Mouse (Mus musculus) kidney, adult 2 months (tissue): ENCODE data around the gene Ell2. TPM values are rescaled to one million over a fixed set of nuclear protein-coding genes. Genes with fewer than 3 reads are reported as not detected.

Source experiments
- DNase-seq: peaks from one replicate; pipeline ENCODE4 v3.0.0; 2021
- H3K27ac ChIP-seq: fragments of 200-500 bp; 2 replicates; pipeline ENCODE4 v1.5.1; 2012; ENCODE audit warnings: low read depth, low read length, control low read depth, inconsistent platforms; ENCODE audit not compliant: insufficient read depth
- H3K27me3 ChIP-seq: fragments of 200-500 bp; replicated peaks from 2 replicates; pipeline ENCODE4 v1.6.1; 2012; ENCODE audit warnings: mild to moderate bottlenecking, moderate library complexity, low read length, inconsistent platforms; ENCODE audit not compliant: control insufficient read depth, insufficient read depth
- H3K36me3 ChIP-seq: fragments of 200-500 bp; 2 replicates; pipeline ENCODE4 v1.6.1; 2012; ENCODE audit warnings: mild to moderate bottlenecking, moderate library complexity, low read length, inconsistent platforms; ENCODE audit not compliant: control insufficient read depth, insufficient read depth
- H3K4me1 ChIP-seq: fragments of 200-500 bp; 2 replicates; pipeline ENCODE4 v1.6.1; 2011; ENCODE audit warnings: low read length; ENCODE audit not compliant: control insufficient read depth, insufficient read depth
- H3K4me3 ChIP-seq: fragments of 200-500 bp; 2 replicates; pipeline ENCODE4 v1.5.1; 2011; ENCODE audit warnings: mild to moderate bottlenecking, low read depth, low read length, control low read depth; ENCODE audit not compliant: insufficient read depth
- CTCF ChIP-seq: fragments of 200-500 bp; conservative IDR thresholded peaks from 2 replicates; pipeline ENCODE4 v1.5.1; 2011; ENCODE audit warnings: low read depth, mild to moderate bottlenecking, control low read depth, low read length, moderate library complexity, mixed read lengths; ENCODE audit not compliant: insufficient read depth, insufficient read length
- POLR2A ChIP-seq: fragments of 200-500 bp; IDR thresholded peaks from one replicate; pipeline ENCODE4 v1.6.1; 2011; ENCODE audit warnings: low read depth, low read length, control low read depth
- WGBS: fragments of 180-500 bp; shearing (Covaris S2); methylation state at CpG from one replicate; pipeline ENCODE4 v1.1.7; 2018; 5-methylcytosine and 5-hydroxymethylcytosine counted together
- polyA plus RNA-seq: library from polyadenylated mRNA; depleted of rRNA; stranded (reverse); fragments of >200 nt; gene quantifications from 2 replicates; pipeline ENCODE4 v1.2.3, GENCODE M21; 2012

Gene Ell2
- polyA plus RNA-seq, 1 experiment = 8.2 TPM

DNA sequence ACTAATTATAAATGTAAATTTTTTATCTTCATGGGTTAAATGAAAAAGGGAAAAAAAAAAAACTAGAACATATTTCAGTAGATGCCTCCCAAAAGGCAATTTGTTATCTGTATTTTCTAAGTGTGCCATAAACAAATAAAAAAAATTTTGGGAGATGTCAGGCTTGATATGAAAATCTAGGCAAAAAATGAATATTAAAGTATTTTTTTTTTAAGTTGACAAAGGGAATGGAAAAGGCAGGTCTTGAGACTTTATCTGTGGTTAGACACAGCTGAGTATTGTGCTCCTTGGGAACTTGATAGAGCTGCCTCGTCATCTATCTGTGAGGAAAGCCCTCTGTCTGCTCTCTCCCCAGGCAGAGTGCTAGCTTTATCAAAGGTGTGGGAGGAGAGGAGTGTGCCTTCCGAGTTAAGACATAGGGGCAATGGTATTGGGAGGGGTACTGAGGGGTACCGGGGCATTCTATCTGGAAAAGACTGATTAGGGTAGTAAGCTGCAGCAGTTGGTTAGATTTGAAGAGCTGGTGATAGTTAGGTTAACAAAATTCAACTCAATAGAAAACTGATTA lies 27.1 kb downstream of the Ell2 start:
- WGBS = 83% methylated on average over 3 of the region's 3 CpGs
- Histone ChIP-seq H3K27me3 (no peaks in the 10 kb centered on the region), H3K27ac (no peak overlapping the region), H3K36me3 (no peaks in the 10 kb centered on the region), H3K4me1 (0 out of 2 replicates have a peak, but pooled peaks cover 5% of the 10 kb centered on the region), H3K4me3 (no peak overlapping the region)
- TF ChIP-seq CTCF (no peak), POLR2A (no peak)
- DNase-seq = no peak

DNA sequence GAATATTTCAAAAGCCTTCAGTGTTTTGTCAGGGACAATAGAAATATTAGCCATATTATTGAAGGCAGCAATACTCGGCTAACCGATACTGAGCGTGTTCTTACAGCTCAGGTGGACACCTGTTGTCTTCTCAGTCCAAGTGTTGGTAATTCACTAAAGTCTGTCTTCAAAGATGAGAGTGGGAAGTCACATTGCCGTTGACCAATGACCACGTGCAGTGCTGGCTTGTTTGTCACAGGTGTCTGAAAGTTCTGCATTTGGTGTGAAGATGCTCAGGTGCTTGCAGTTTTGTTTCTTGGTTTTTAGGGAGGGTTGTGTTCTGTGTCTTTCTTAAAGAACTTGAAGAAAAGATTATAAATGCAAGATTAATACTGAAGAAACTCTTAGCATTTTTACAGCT lies 27.7 kb downstream of the Ell2 start:
- H3K4me1 ChIP-seq = 0 out of 2 replicates have a peak, but pooled peaks cover 5% of the 10 kb centered on the region
- DNase-seq = no peak
- no peaks in the 10 kb centered on the region for H3K36me3 ChIP-seq
- no peak overlapping the region for H3K27ac ChIP-seq
- whole genome bisulfite sequencing = 91% methylated on average over 5 of the region's 5 CpGs
- no peaks in the 10 kb centered on the region for H3K27me3 ChIP-seq
- no peak overlapping the region for H3K4me3 ChIP-seq
- TF ChIP-seq POLR2A (no peak), CTCF (no peak)

DNA sequence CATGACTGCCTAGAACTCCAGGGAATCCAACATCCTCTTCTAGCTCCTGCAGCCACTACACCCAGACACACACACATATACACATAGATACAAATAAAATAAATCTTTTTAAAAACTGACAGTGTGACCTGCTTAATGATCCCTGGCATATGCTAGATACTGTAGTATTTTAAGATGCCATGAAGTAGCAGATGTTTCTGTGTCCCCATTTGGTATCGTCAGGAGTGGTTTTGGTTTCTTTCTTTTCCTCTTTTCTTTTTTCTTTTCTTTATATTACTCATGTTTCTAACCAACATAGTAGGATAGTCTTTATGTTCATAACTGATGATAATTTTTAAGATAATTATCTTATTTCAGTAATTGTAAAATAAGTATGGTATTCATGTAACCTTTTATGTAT lies 29.0 kb downstream of the Ell2 start:
- no peak overlapping the region for H3K4me3 ChIP-seq
- WGBS = 88% methylated on average over 1 of the region's 1 CpGs

DNA sequence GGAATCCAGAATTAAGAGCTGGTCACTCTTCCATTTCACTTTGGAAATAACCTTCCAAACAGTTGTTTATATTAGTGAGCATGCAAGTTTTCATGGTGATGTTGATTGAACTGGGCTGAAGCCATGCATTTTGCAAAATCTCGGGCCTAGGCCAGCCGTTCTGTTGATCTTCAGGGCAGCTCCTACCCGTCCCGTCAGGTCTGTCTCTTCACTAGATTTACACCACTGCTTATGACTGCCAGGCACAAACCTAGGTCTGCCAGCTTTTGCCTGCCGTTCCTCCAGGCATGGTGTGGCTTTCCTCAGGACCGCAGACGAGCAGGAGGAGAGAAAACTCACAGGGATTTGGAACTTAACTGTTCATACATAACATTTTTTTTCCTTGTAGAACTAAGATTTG lies 31.4 kb downstream of the Ell2 start:
- no peak for DNase-seq
- Histone ChIP-seq H3K27ac (no peak overlapping the region), H3K4me3 (no peak overlapping the region), H3K4me1 (0 out of 2 replicates have a peak, but pooled peaks cover 3% of the 10 kb centered on the region), H3K27me3 (no peaks in the 10 kb centered on the region), H3K36me3 (no peaks in the 10 kb centered on the region)
- TF ChIP-seq CTCF = no peak
- TF ChIP-seq POLR2A = no peak
- WGBS = 49% methylated on average over 7 of the region's 7 CpGs

More for the DNA sequence above, 29.0 kb downstream of the Ell2 start:
- no peak for TF ChIP-seq POLR2A
- TF ChIP-seq CTCF = no peak
- Histone ChIP-seq H3K27me3 (no peaks in the 10 kb centered on the region), H3K27ac (no peak overlapping the region), H3K36me3 (no peaks in the 10 kb centered on the region), H3K4me1 (0 out of 2 replicates have a peak, but pooled peaks cover 3% of the 10 kb centered on the region)
- no peak for DNase-seq

DNA sequence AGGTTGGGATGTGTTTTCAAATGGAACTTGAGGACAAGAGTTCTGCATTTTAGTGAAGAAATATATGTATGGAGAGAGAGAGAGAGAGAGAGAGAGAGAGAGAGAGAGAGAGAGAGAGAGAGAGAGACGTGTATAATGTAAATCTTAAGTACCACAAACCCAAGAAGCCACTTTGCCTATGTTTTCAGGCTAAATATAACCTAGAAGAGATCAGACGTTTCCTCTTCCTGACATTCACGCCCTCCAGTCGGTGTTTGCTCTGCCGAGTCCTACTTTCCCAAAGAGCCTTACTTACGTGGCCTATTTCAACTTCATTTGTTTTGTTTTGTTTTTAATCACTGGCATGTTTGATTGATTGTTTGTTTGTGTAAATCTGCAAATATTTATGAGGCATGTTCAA lies 32.0 kb downstream of the Ell2 start:
- Histone ChIP-seq H3K36me3 (no peaks in the 10 kb centered on the region), H3K27ac (no peak overlapping the region), H3K27me3 (no peaks in the 10 kb centered on the region), H3K4me1 (0 out of 2 replicates have a peak, but pooled peaks cover 3% of the 10 kb centered on the region), H3K4me3 (no peak overlapping the region)
- no peak for DNase-seq
- WGBS = 43% methylated on average over 6 of the region's 6 CpGs
- TF ChIP-seq CTCF = no peak
- TF ChIP-seq POLR2A = no peak

DNA sequence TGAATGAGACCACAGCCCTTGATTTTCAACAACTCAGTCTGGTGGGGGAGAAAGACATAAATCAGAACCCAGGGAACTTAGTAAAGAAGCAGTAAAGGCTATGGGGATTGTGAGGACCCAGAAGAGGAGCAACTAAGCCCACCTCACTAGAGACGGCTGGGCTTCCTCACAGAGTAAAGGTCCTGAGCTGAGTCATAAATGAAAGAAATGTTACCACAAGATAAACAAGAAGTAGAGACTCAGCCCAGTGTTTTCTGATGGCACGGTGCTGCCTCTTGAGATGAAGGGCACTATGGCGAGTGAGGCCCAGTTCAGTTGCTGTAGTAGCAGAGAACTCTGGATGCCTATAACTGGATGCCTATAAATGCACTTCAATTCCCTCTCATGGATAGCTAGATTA lies 32.4 kb downstream of the Ell2 start:
- 73% methylated on average over 3 of the region's 3 CpGs for WGBS
- Histone ChIP-seq H3K36me3 (no peaks in the 10 kb centered on the region), H3K4me3 (no peak overlapping the region), H3K27ac (no peak overlapping the region), H3K4me1 (0 out of 2 replicates have a peak, but pooled peaks cover 3% of the 10 kb centered on the region), H3K27me3 (no peaks in the 10 kb centered on the region)
- TF ChIP-seq POLR2A (no peak), CTCF (no peak)
- no peak for DNase-seq

DNA sequence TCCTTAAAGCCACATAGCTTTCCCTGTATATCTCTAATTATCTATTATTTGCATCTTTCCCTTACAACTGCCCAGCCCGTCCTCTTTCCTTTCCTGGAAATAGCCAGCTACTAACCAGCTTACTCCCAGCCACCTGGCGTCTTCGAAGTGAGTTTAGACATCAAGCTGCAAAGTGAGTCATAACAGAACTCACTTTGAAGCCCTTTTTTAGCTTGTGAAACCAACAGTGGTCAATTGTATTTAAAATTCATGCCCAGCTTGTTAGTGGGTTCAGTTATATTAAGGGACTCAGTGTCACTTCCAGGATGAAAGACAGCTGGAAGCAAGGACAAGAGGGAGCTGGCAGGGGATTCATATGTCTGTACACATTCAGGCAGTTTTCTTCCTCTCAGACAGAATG lies 33.5 kb downstream of the Ell2 start:
- Histone ChIP-seq H3K4me3 (no peak overlapping the region), H3K27me3 (no peaks in the 10 kb centered on the region), H3K27ac (no peak overlapping the region), H3K4me1 (0 out of 2 replicates have a peak, but pooled peaks cover 3% of the 10 kb centered on the region), H3K36me3 (no peaks in the 10 kb centered on the region)
- DNase-seq = no peak
- 74% methylated on average over 3 of the region's 3 CpGs for WGBS
- TF ChIP-seq POLR2A (no peak), CTCF (no peak)
